Mouse (Mus musculus) stomach, postnatal 0 days (tissue): ENCODE measurements around the gene Dcst2.

Source experiments
- CTCF ChIP-seq: IDR thresholded peaks from 2 replicates; pipeline ENCODE4 v1.5.1; 2016; ENCODE audit warnings: antibody characterized with exemption, low read depth, mild to moderate bottlenecking, moderate library complexity
- EP300 ChIP-seq: optimal IDR thresholded peaks from 2 replicates; pipeline ENCODE3; 2016; ENCODE audit warnings: antibody characterized with exemption

DNA sequence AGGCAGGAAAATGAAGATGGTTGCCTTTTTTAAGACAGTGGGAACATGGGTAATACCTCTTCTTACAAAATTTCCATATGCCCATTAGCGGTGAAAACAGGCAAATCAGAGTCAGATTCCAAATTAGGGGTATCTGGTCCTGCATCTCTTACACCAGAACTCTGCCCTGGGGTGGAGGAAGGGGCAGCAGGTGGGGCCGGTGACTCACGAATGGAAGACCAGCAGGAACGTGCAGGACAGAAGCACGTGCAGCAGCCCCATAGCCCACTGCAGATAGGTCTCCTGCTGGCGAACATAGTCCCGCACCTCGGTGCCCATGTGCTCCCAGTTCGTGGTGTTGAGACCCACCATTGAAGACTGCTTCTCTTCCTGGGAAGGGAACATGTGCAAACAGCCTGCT lies 5.7 kb upstream of the Dcst2 start:
- TF ChIP-seq EP300 (no peak), CTCF (no peak)
